Mouse (Mus musculus): ENCODE measurements at regions not wholly inside any gene's neighbourhood (a gene's known extent, or its start where the extent isn't known, plus 50 kb on each side); places are given as distances from the start of the nearest gene placed in this dataset.
"Not testable (repeated sequence)": the region's sequence is repeated elsewhere in the genome, so short reads cannot be mapped to it uniquely, and the experiment has no call there.

DNA sequence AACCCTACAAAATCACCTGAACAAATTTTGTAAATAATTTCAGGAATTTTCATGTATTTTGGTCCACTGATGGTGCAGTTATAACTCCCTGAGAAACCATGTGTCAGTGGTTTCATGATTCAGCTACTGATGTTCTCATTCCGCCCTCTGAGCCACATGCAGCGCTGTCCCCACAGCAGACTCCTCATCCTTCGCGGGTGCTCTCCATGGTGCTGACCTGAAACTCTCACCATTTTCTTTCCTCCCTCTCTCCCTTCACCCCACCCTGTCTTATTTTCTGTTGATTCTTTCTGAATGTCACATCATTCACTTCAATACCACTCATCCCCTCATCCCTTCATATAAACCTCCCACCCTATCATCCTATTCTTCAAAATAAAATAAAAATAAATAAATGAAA, 224.3 kb downstream of the Htr7 start:
- DNase-seq (ENCODE audit: low spot score), result peak; percentile 72
- Histone ChIP-seq H3K27ac (replicated peaks; ENCODE audit: low read depth, low read length) (no peak overlapping the region), H3K9me3 (replicated peaks; ENCODE audit: control insufficient read depth, low read length) (no peaks in the 10 kb centered on the region), H3K27me3 (ENCODE audit: control insufficient read depth, insufficient read depth, low read length) (no peaks in the 10 kb centered on the region), H3K4me2 (ENCODE audit: low read depth, low read length) (no peak overlapping the region), H3K4me3 (ENCODE audit: low read depth, low read length) (no peak overlapping the region), H3K9ac (replicated peaks; ENCODE audit: low read length) (no peak overlapping the region), H3K4me1 (ENCODE audit: control insufficient read depth, insufficient read depth, low read length) (no peaks in the 10 kb centered on the region), H3K36me3 (replicated peaks; ENCODE audit: control insufficient read depth, insufficient read depth, low read depth, low read length) (no peaks in the 10 kb centered on the region)
- WGBS, result 13% methylated on average over 4 of the region's 4 CpGs
- no peak for ATAC-seq (replicated peaks; ENCODE audit: insufficient number of reproducible peaks, low FRiP score, low TSS enrichment, low read depth)

DNA sequence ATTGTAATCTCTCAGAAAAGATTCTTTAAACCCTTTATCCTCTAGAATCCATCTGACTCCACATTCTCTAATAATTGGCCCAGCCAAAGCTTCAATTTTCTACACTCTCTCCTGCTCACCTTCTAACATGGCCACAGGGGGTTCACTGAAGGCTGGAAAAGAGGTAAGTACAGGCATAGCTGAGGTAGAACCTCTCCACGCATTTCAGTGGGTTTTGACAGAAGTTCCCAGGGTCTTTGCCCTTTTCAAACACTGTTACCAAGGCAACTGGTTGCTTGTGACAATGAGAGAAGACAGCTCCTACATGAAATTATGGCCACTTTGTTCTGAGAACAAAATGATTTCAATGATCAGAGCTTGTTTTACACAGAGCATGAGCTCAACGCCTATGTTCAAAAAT, 231.2 kb downstream of the Htr7 start:
- H3K4me1 ChIP-seq (ENCODE audit: control insufficient read depth, insufficient read depth, low read length), result no peaks in the 10 kb centered on the region
- H3K27ac ChIP-seq (replicated peaks; ENCODE audit: low read depth, low read length), result no peak overlapping the region
- H3K36me3 ChIP-seq (replicated peaks; ENCODE audit: control insufficient read depth, insufficient read depth, low read depth, low read length), result no peaks in the 10 kb centered on the region
- H3K4me2 ChIP-seq (ENCODE audit: low read depth, low read length), result no peak overlapping the region
- ATAC-seq (replicated peaks; ENCODE audit: insufficient number of reproducible peaks, low FRiP score, low TSS enrichment, low read depth) (no peak), DNase-seq (ENCODE audit: low spot score) (no peak)
- no peak overlapping the region for H3K9ac ChIP-seq (replicated peaks; ENCODE audit: low read length)
- 67% methylated on average over 2 of the region's 2 CpGs for whole genome bisulfite sequencing
- no peaks in the 10 kb centered on the region for H3K9me3 ChIP-seq (replicated peaks; ENCODE audit: control insufficient read depth, low read length)
- no peak overlapping the region for H3K4me3 ChIP-seq (ENCODE audit: low read depth, low read length)
- H3K27me3 ChIP-seq (ENCODE audit: control insufficient read depth, insufficient read depth, low read length), result no peaks in the 10 kb centered on the region

DNA sequence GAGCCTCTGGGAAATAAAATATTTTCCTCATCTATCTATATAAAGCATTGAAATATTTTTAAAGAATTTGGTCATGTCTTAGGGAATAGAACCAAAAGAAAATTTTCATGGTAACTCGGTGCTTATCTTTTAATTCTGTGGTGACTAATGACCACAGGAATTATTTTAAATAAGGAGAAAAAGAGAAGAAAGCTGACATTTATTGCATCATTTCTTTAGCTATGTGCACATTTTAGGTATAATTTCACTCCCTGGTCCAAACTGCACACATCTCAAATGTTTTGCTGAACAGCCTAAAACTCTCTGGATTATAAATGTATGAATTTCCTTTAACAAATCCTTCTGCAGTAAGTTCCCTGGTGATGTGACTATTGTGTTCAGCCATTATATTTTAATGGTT, 237.7 kb downstream of the Htr7 start:
- Histone ChIP-seq H3K4me1 (ENCODE audit: control insufficient read depth, insufficient read depth, low read length) (no peaks in the 10 kb centered on the region), H3K9me3 (replicated peaks; ENCODE audit: control insufficient read depth, low read length) (no peaks in the 10 kb centered on the region), H3K4me2 (ENCODE audit: low read depth, low read length) (no peak overlapping the region), H3K27me3 (ENCODE audit: control insufficient read depth, insufficient read depth, low read length) (no peaks in the 10 kb centered on the region), H3K4me3 (ENCODE audit: low read depth, low read length) (no peak overlapping the region), H3K27ac (replicated peaks; ENCODE audit: low read depth, low read length) (no peak overlapping the region), H3K9ac (replicated peaks; ENCODE audit: low read length) (no peak overlapping the region), H3K36me3 (replicated peaks; ENCODE audit: control insufficient read depth, insufficient read depth, low read depth, low read length) (no peaks in the 10 kb centered on the region)
- DNase-seq (ENCODE audit: low spot score) (no peak), ATAC-seq (replicated peaks; ENCODE audit: insufficient number of reproducible peaks, low FRiP score, low TSS enrichment, low read depth) (no peak)
- 93% methylated on average over 1 of the region's 1 CpGs for WGBS

DNA sequence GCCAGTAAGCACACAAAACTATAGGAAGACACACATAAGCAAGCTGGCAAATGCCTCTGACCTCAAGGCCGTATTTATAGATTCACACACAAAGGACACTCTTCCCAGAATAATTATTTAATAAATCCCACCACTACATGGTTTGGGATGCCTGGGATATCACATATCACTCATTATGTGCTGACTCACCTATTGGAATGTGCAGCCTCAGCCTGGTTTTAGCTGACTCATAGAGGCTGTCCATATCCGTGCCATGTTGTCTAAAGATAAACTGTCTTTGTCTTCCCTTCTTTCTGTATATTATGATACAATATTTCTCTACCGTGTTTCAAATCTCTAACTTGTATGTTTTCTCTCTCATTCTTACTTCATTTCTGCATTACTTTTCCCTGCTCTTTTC, 262.6 kb downstream of the Htr7 start:
- no peaks in the 10 kb centered on the region for H3K27me3 ChIP-seq (ENCODE audit: control insufficient read depth, insufficient read depth, low read length)

DNA sequence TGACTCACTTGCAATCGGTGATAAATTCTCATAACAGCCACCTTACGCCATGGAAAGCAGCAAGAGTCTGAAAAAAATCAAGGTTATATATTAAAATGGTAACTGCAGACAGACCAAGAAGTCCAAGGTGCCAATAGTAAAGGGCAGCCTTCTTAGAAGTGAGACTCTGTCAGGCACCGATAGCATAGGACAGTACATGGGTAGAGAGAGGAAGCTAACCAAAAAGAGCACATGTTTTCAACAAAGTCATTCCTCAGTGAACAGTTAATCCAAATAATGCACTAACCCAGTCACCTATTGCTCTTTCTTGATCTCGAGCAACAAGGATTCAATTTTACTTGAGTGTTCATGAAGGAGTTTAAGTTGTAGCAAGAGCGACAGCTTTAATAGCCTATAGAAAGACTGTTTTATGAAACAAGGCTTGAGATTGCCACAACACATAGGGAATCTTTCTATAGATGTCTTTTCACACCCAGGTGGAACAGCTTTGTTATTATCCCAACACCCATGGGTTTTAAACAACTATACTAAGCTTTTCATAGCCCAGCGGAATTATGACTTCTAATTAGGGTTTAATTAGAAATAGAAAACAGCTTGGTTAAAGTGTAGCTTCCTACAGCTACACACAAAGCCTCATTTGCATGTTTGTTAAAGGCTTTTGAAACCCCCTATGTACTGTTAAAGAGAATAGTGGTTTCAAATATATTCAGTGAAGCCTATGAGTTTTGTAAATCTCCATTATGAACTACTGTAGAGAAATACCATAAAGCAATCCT, 269.9 kb downstream of the Htr7 start:
- Histone ChIP-seq H3K36me3 (replicated peaks; ENCODE audit: control insufficient read depth, insufficient read depth, low read depth, low read length) (no peaks in the 10 kb centered on the region), H3K9ac (replicated peaks; ENCODE audit: low read length) (no peak overlapping the region), H3K4me2 (ENCODE audit: low read depth, low read length) (no peak overlapping the region), H3K4me3 (ENCODE audit: low read depth, low read length) (no peak overlapping the region), H3K27me3 (ENCODE audit: control insufficient read depth, insufficient read depth, low read length) (no peaks in the 10 kb centered on the region), H3K9me3 (replicated peaks; ENCODE audit: control insufficient read depth, low read length) (no peaks in the 10 kb centered on the region), H3K4me1 (ENCODE audit: control insufficient read depth, insufficient read depth, low read length) (no peaks in the 10 kb centered on the region), H3K27ac (replicated peaks; ENCODE audit: low read depth, low read length) (no peak overlapping the region)
- no peak for DNase-seq (ENCODE audit: low spot score)
- no peak for ATAC-seq (replicated peaks; ENCODE audit: insufficient number of reproducible peaks, low FRiP score, low TSS enrichment, low read depth)
- 86% methylated on average over 6 of the region's 6 CpGs for WGBS

More for the DNA sequence above, 262.6 kb downstream of the Htr7 start:
- no peaks in the 10 kb centered on the region for H3K9me3 ChIP-seq (replicated peaks; ENCODE audit: control insufficient read depth, low read length)
- WGBS, result 86% methylated on average over 3 of the region's 3 CpGs
- no peak overlapping the region for H3K9ac ChIP-seq (replicated peaks; ENCODE audit: low read length)
- no peaks in the 10 kb centered on the region for H3K4me1 ChIP-seq (ENCODE audit: control insufficient read depth, insufficient read depth, low read length)
- H3K36me3 ChIP-seq (replicated peaks; ENCODE audit: control insufficient read depth, insufficient read depth, low read depth, low read length), result no peaks in the 10 kb centered on the region
- no peak overlapping the region for H3K27ac ChIP-seq (replicated peaks; ENCODE audit: low read depth, low read length)
- DNase-seq (ENCODE audit: low spot score) (no peak), ATAC-seq (replicated peaks; ENCODE audit: insufficient number of reproducible peaks, low FRiP score, low TSS enrichment, low read depth) (no peak)
- H3K4me3 ChIP-seq (ENCODE audit: low read depth, low read length), result no peak overlapping the region
- no peak overlapping the region for H3K4me2 ChIP-seq (ENCODE audit: low read depth, low read length)

DNA sequence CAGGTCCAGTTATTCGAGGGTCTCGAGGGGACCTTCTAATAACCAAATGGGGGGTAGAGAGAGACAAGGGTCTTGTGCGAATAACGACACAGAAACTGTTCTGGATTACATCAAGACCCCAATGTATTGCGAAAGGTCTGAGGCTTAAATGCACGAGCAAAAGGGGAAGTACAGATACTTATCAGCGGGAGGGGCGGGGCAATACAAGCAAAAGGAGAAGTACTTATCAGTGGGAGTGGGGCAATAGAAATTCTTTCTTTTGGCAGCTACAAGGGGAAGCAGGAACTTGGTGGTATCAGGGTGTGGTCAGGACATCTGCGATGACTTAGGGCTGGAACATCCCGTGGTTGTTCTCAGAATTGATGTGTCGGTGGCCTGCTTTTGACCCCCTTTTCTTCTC, 295.6 kb downstream of the Htr7 start:
- not testable (repeated sequence) for H3K27me3 ChIP-seq (ENCODE audit: control insufficient read depth, insufficient read depth, low read length); DNase-seq (ENCODE audit: low spot score); H3K27ac ChIP-seq (replicated peaks; ENCODE audit: low read depth, low read length); H3K9me3 ChIP-seq (replicated peaks; ENCODE audit: control insufficient read depth, low read length); H3K36me3 ChIP-seq (replicated peaks; ENCODE audit: control insufficient read depth, insufficient read depth, low read depth, low read length); H3K4me3 ChIP-seq (ENCODE audit: low read depth, low read length); H3K4me1 ChIP-seq (ENCODE audit: control insufficient read depth, insufficient read depth, low read length); H3K9ac ChIP-seq (replicated peaks; ENCODE audit: low read length); ATAC-seq (replicated peaks; ENCODE audit: insufficient number of reproducible peaks, low FRiP score, low TSS enrichment, low read depth); H3K4me2 ChIP-seq (ENCODE audit: low read depth, low read length)
- WGBS, result 86% methylated on average over 11 of the region's 11 CpGs

DNA sequence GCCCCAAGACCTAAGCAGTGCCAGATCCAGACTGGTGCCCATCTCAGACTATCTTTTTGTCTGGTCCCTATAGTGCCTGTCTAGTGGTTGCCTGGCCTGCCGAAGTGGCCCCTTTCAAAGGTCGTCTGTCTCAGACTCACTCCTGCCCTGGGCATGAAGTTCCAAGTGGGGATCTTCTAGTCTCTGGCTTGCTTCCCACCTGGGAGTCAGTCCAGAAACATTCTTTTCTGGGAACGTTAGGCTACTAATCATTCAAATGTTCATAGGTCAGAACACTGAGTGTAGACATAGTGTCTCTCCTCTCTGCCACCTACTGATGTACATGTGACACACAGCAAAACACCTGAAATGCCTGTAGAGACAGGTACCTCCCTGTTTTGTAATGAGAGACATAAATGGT, 297.6 kb downstream of the Htr7 start:
- 85% methylated on average over 3 of the region's 3 CpGs for WGBS
- no peaks in the 10 kb centered on the region for H3K36me3 ChIP-seq (replicated peaks; ENCODE audit: control insufficient read depth, insufficient read depth, low read depth, low read length)
- H3K4me2 ChIP-seq (ENCODE audit: low read depth, low read length), result no peak overlapping the region
- no peaks in the 10 kb centered on the region for H3K9me3 ChIP-seq (replicated peaks; ENCODE audit: control insufficient read depth, low read length)
- no peak overlapping the region for H3K9ac ChIP-seq (replicated peaks; ENCODE audit: low read length)
- no peak overlapping the region for H3K4me3 ChIP-seq (ENCODE audit: low read depth, low read length)
- H3K4me1 ChIP-seq (ENCODE audit: control insufficient read depth, insufficient read depth, low read length), result no peaks in the 10 kb centered on the region
- no peaks in the 10 kb centered on the region for H3K27me3 ChIP-seq (ENCODE audit: control insufficient read depth, insufficient read depth, low read length)
- H3K27ac ChIP-seq (replicated peaks; ENCODE audit: low read depth, low read length), result no peak overlapping the region
- no peak for DNase-seq (ENCODE audit: low spot score)
- no peak for ATAC-seq (replicated peaks; ENCODE audit: insufficient number of reproducible peaks, low FRiP score, low TSS enrichment, low read depth)

DNA sequence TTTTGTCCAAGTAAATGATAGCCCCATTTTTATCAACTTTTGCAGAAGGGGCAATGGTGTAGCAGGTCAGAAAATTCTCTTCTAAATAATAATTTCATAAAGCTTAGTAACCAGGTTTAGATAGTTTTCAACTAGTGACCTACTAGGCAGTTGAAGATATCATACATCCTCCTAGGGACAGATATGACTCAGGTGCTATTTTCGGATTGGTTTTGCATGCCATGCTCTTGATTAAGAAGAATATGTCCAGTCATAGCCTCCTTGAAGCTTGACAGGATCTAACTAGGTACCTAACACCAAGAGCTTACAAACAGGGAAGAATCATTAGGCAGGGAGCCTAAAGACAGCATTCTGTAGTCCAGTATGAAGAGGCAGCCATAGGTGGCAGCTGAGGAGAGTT, 301.8 kb downstream of the Htr7 start:
- H3K9ac ChIP-seq (replicated peaks; ENCODE audit: low read length), result no peak overlapping the region
- H3K4me3 ChIP-seq (ENCODE audit: low read depth, low read length), result no peak overlapping the region
- no peak overlapping the region for H3K27ac ChIP-seq (replicated peaks; ENCODE audit: low read depth, low read length)
- H3K4me1 ChIP-seq (ENCODE audit: control insufficient read depth, insufficient read depth, low read length), result no peaks in the 10 kb centered on the region
- DNase-seq (ENCODE audit: low spot score) (no peak), ATAC-seq (replicated peaks; ENCODE audit: insufficient number of reproducible peaks, low FRiP score, low TSS enrichment, low read depth) (no peak)
- H3K9me3 ChIP-seq (replicated peaks; ENCODE audit: control insufficient read depth, low read length), result no peaks in the 10 kb centered on the region
- no peak overlapping the region for H3K4me2 ChIP-seq (ENCODE audit: low read depth, low read length)
- no peaks in the 10 kb centered on the region for H3K36me3 ChIP-seq (replicated peaks; ENCODE audit: control insufficient read depth, insufficient read depth, low read depth, low read length)
- 83% methylated on average over 1 of the region's 1 CpGs for WGBS
- H3K27me3 ChIP-seq (ENCODE audit: control insufficient read depth, insufficient read depth, low read length), result no peaks in the 10 kb centered on the region
